Mouse (Mus musculus): Measurements from ENCODE around the gene Omp. TPM values are rescaled to one million over a fixed set of nuclear protein-coding genes. Genes with fewer than 3 reads are reported as not detected.
A peak's percentile ranks its signal among the peaks of the same experiment; 100 is the strongest.

Omp gene
- polyA plus RNA-seq, 1 experiment from 2014 or later = 0.35 TPM

- WGBS = 35% methylated on average over 9 of the region's 9 CpGs
- Histone ChIP-seq H3K9me3 (replicated peaks; ENCODE audit: control insufficient read depth, low read length, poor library complexity, severe bottlenecking) (no peaks in the 10 kb centered on the region), H3K36me3 (ENCODE audit: control insufficient read depth, insufficient read depth, low read length) (peaks cover 3% of the 10 kb centered on the region; the same call in 1 of the 2 replicates), H3K4me3 (ENCODE audit: low read depth, low read length) (no peak within 1 kb of the TSS), H3K4me2 (ENCODE audit: low read length) (peak within 1 kb of the TSS; percentile 49), H3K4me1 (ENCODE audit: control insufficient read depth, insufficient read depth, low read length) (no peaks in the 10 kb centered on the region), H3K27me3 (ENCODE audit: control insufficient read depth, insufficient read depth, low read depth, low read length) (no peaks in the 10 kb centered on the region), H3K9ac (ENCODE audit: low read depth, low read length) (no peak within 1 kb of the TSS), H3K27ac (ENCODE audit: low read length) (no peak within 1 kb of the TSS)
- peak; percentile 7; the same call in 1 of the 2 replicates for ATAC-seq
These were observed 25.9 kb downstream of the Omp start, which contains the start of gene Myo7a for GRCm38 (mm10) chr7:98119179-98119960. TSS of gene Myo7a (minus strand) at chr7:98119524.

DNA sequence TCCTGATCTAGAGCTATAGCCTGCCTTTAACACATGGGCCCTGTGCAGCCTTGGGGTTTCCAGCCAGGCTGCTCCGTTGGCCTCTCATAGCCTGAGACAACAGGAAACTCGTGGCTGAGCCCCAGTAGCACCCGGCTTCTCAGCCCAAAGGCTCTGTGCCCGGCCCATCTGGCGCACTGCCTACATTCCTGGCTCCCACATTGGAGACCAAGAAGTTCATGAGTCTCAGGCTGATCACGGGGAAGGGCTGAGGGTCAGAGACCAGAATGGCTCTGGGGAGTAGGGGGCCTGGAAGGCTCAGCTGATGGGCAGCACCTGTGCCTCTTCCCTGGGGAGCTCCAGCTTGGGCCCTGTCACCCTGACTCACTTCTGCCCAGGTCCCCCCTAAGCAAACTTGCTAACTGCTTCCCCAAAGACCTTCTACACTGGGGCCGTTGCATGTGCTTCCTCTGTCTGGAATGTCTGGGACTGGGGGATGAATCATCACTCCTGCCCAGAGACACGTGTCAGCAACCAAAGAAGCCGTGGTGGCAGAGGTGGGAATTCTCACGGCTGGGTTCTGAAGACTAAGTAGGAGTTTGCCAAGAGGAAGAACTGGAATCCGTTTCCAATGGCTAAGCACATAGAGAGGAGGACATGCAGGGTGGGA is 28.2 kb downstream of the Omp start:
- H3K27ac ChIP-seq (ENCODE audit: low read length) = no peak overlapping the region
- no peaks in the 10 kb centered on the region for H3K9me3 ChIP-seq (replicated peaks; ENCODE audit: control insufficient read depth, low read length, poor library complexity, severe bottlenecking)
- H3K4me3 ChIP-seq (ENCODE audit: low read depth, low read length) = no peak overlapping the region
- H3K4me2 ChIP-seq (ENCODE audit: low read length) = no peak overlapping the region
- no peaks in the 10 kb centered on the region for H3K4me1 ChIP-seq (ENCODE audit: control insufficient read depth, insufficient read depth, low read length)
- H3K9ac ChIP-seq (ENCODE audit: low read depth, low read length) = no peak overlapping the region
- WGBS = 62% methylated on average over 11 of the region's 11 CpGs
- no peaks in the 10 kb centered on the region for H3K27me3 ChIP-seq (ENCODE audit: control insufficient read depth, insufficient read depth, low read depth, low read length)
- H3K36me3 ChIP-seq (ENCODE audit: control insufficient read depth, insufficient read depth, low read length) = no peaks in the 10 kb centered on the region
- no peak for ATAC-seq

GRCm38 (mm10) chr7:98114656-98115055 is 30.6 kb downstream of the Omp start:
- H3K4me3 ChIP-seq (ENCODE audit: low read depth, low read length) = no peak overlapping the region
- ATAC-seq = no peak
- peaks cover 4% of the 10 kb centered on the region; the same call in 1 of the 2 replicates for H3K4me1 ChIP-seq (ENCODE audit: control insufficient read depth, insufficient read depth, low read length)
- peaks cover 7% of the 10 kb centered on the region for H3K27me3 ChIP-seq (ENCODE audit: control insufficient read depth, insufficient read depth, low read depth, low read length)
- no peaks in the 10 kb centered on the region for H3K9me3 ChIP-seq (replicated peaks; ENCODE audit: control insufficient read depth, low read length, poor library complexity, severe bottlenecking)
- H3K4me2 ChIP-seq (ENCODE audit: low read length) = no peak overlapping the region
- no peak overlapping the region for H3K9ac ChIP-seq (ENCODE audit: low read depth, low read length)
- H3K36me3 ChIP-seq (ENCODE audit: control insufficient read depth, insufficient read depth, low read length) = no peaks in the 10 kb centered on the region
- H3K27ac ChIP-seq (ENCODE audit: low read length) = no peak overlapping the region
- 71% methylated on average over 6 of the region's 6 CpGs for WGBS

DNA sequence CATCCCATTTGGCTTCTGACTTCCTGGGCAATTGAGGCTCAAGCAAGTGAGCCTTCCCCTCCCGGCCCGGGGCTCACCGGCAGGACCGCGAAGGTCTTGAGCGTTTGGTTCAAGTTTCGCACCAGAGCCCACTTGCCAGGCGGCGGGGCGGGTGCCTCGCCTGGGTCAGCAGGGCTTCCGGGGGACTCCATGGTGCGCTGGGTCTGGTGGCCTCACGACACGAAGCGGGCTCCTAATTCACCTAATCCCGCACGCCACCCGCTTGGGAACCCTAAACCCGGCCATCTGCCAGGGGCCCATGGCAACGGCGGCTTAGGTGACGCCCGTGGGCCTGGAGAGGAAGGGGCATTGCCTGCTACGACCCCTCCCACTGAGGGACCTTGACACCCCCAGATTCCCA is 34.1 kb downstream of the Omp start:
- WGBS = 8% methylated on average over 25 of the region's 25 CpGs

GRCm38 (mm10) chr7:98109771-98110170 is 35.5 kb downstream of the Omp start:
- H3K9ac ChIP-seq (ENCODE audit: low read depth, low read length) = no peak overlapping the region
- no peaks in the 10 kb centered on the region for H3K36me3 ChIP-seq (ENCODE audit: control insufficient read depth, insufficient read depth, low read length)
- H3K27ac ChIP-seq (ENCODE audit: low read length) = no peak overlapping the region
- H3K9me3 ChIP-seq (replicated peaks; ENCODE audit: control insufficient read depth, low read length, poor library complexity, severe bottlenecking) = no peaks in the 10 kb centered on the region
- peaks cover 7% of the 10 kb centered on the region for H3K27me3 ChIP-seq (ENCODE audit: control insufficient read depth, insufficient read depth, low read depth, low read length)
- ATAC-seq = no peak
- WGBS = 81% methylated on average over 4 of the region's 4 CpGs
- H3K4me3 ChIP-seq (ENCODE audit: low read depth, low read length) = no peak overlapping the region
- no peak overlapping the region for H3K4me2 ChIP-seq (ENCODE audit: low read length)
- H3K4me1 ChIP-seq (ENCODE audit: control insufficient read depth, insufficient read depth, low read length) = peaks cover 4% of the 10 kb centered on the region; the same call in 1 of the 2 replicates

More for the DNA sequence above, 34.1 kb downstream of the Omp start:
- peak overlapping the region; percentile 42 for H3K4me2 ChIP-seq (ENCODE audit: low read length)
- H3K4me3 ChIP-seq (ENCODE audit: low read depth, low read length) = no peak overlapping the region
- no peak for ATAC-seq
- H3K27me3 ChIP-seq (ENCODE audit: control insufficient read depth, insufficient read depth, low read depth, low read length) = peaks cover 7% of the 10 kb centered on the region
- H3K9me3 ChIP-seq (replicated peaks; ENCODE audit: control insufficient read depth, low read length, poor library complexity, severe bottlenecking) = no peaks in the 10 kb centered on the region
- H3K27ac ChIP-seq (ENCODE audit: low read length) = no peak overlapping the region
- peak overlapping the region; percentile 33; the same call in 1 of the 2 replicates for H3K9ac ChIP-seq (ENCODE audit: low read depth, low read length)
- H3K36me3 ChIP-seq (ENCODE audit: control insufficient read depth, insufficient read depth, low read length) = no peaks in the 10 kb centered on the region
- peaks cover 4% of the 10 kb centered on the region; the same call in 1 of the 2 replicates for H3K4me1 ChIP-seq (ENCODE audit: control insufficient read depth, insufficient read depth, low read length)

DNA sequence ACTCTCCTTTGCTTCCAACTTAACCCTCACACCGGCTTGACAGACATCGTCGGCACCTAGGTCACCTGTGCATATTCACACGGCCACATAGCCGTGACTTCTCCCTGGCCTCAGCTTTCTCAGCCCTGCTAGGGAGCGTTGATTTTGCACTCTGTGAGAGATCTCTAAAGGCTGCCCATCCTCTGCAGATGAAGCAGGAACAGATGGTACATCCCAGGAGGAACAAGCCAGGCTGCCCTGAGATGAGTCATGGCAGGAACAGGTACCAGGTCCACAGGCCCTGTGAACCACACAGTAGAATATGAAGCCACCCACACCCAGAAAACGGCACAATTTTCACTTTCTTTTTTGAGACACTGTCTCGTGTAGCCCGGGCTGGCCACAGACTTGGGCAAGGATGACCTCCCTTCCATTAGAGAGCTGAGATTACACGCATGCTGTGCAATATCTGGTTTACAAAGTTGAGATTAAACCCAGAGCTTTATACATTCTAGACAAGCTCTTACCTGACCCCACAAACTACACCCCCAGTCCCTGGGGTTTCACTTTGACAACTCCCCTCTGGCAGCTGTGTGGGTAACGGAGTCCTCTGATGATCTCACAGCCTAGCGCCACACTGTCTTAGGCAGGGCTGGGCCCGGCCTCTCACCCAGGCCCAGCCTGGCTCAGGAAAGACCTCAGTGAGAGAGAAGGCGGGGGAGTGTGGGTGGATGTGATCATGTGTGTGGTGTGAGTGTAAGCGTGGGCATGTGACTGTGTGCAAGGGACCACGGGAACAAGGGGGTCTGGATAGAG is 36.5 kb downstream of the Omp start:
- Histone ChIP-seq H3K36me3 (ENCODE audit: control insufficient read depth, insufficient read depth, low read length) (no peaks in the 10 kb centered on the region), H3K27ac (ENCODE audit: low read length) (no peak overlapping the region), H3K9ac (ENCODE audit: low read depth, low read length) (no peak overlapping the region), H3K4me1 (ENCODE audit: control insufficient read depth, insufficient read depth, low read length) (peaks cover 4% of the 10 kb centered on the region; the same call in 1 of the 2 replicates), H3K27me3 (ENCODE audit: control insufficient read depth, insufficient read depth, low read depth, low read length) (peaks cover 7% of the 10 kb centered on the region), H3K4me3 (ENCODE audit: low read depth, low read length) (no peak overlapping the region), H3K4me2 (ENCODE audit: low read length) (no peak overlapping the region), H3K9me3 (replicated peaks; ENCODE audit: control insufficient read depth, low read length, poor library complexity, severe bottlenecking) (no peaks in the 10 kb centered on the region)
- ATAC-seq = no peak
- WGBS = 82% methylated on average over 16 of the region's 16 CpGs

DNA sequence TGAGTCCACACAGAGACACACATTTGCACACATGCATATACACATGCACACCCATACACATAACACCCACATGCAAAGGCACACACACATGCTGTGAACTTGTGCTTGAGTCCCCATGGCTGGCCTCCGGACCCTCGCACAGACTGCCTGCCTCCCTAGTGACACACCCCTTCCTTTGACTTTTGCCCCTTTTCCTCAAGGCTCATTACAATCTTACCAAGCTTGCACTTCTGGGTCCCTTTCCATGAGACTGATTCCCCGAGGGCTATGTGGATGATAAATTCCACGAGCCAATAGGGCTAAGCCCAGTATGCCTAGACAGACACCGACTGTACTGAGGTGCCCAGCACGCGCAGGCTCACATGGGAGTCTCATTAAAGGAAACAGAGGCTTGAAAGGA is 39.0 kb downstream of the Omp start:
- Histone ChIP-seq H3K9ac (ENCODE audit: low read depth, low read length) (no peak overlapping the region), H3K9me3 (replicated peaks; ENCODE audit: control insufficient read depth, low read length, poor library complexity, severe bottlenecking) (no peaks in the 10 kb centered on the region), H3K36me3 (ENCODE audit: control insufficient read depth, insufficient read depth, low read length) (no peaks in the 10 kb centered on the region), H3K4me3 (ENCODE audit: low read depth, low read length) (no peak overlapping the region), H3K27ac (ENCODE audit: low read length) (no peak overlapping the region), H3K27me3 (ENCODE audit: control insufficient read depth, insufficient read depth, low read depth, low read length) (peaks cover 2% of the 10 kb centered on the region; the same call in 1 of the 2 replicates), H3K4me1 (ENCODE audit: control insufficient read depth, insufficient read depth, low read length) (peaks cover 6% of the 10 kb centered on the region; the same call in 1 of the 2 replicates), H3K4me2 (ENCODE audit: low read length) (no peak overlapping the region)
- no peak for ATAC-seq
- 87% methylated on average over 7 of the region's 7 CpGs for WGBS

DNA sequence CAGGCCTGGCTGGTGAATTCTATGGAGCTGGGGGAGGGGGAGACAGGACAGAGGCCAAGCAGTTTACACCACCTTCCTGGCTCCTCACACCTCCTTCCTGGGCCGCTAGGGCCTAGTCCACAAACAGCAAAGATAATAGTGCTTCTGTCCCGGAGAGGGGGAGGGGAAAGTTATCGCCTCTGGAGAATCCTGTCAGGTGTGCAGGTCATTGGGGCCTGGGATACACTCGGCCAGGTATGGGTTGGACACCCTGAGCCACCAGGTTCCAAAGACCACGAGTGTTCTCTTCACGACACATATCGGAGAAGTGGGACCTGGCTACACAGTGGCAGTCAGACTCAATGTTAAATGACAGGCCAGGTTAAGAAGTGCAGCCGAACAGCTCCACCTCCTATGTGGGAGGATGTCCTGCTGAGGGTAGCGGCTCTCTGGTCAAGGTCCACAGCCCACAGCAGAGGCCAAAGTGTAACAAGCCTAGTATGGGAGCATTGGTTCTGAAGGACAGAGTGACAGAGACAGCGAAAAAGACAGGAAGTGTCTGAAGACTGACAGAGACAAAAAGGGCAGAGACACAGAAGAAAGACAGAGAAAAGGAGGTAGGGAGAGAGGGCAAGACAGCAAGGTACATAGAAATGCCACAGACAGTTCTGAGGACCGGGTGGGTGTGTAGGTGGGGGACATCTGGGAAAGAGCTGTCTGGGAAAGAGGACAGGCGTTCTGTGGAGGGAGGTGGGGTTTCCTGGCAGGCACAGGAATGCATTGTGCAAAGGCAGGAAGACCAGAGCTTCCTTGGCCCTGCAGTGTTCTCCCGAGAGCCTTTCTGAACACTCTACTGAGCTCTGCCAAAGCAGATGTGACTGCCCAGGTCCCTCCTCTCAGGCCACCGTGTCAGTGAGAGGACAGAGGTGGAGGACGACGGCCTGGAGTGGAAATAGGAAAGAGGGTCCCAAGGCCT is 40.5 kb downstream of the Omp start:
- Histone ChIP-seq H3K4me2 (ENCODE audit: low read length) (no peak overlapping the region), H3K9ac (ENCODE audit: low read depth, low read length) (no peak overlapping the region), H3K4me3 (ENCODE audit: low read depth, low read length) (no peak overlapping the region), H3K27ac (ENCODE audit: low read length) (no peak overlapping the region), H3K4me1 (ENCODE audit: control insufficient read depth, insufficient read depth, low read length) (peaks cover 5% of the 10 kb centered on the region; the same call in 1 of the 2 replicates), H3K36me3 (ENCODE audit: control insufficient read depth, insufficient read depth, low read length) (no peaks in the 10 kb centered on the region), H3K27me3 (ENCODE audit: control insufficient read depth, insufficient read depth, low read depth, low read length) (no peaks in the 10 kb centered on the region), H3K9me3 (replicated peaks; ENCODE audit: control insufficient read depth, low read length, poor library complexity, severe bottlenecking) (no peaks in the 10 kb centered on the region)
- no peak for ATAC-seq
- WGBS = 69% methylated on average over 16 of the region's 16 CpGs

All from midbrain, embryonic 16.5 days (tissue).